Mouse (Mus musculus) thymus, adult 2 months (tissue): ENCODE results near the gene Secisbp2l.

ENCODE experiments used
- CTCF ChIP-seq: fragments of 200-500 bp; IDR thresholded peaks from 2 replicates; pipeline ENCODE4 v1.5.1; 2012; ENCODE audit warnings: mild to moderate bottlenecking, control low read depth, low read length, moderate library complexity, borderline replicate concordance; ENCODE audit not compliant: control insufficient read depth, poor library complexity, insufficient read depth; ENCODE audit errors: extremely low read depth
- POLR2A ChIP-seq: fragments of 200-500 bp; IDR thresholded peaks from 2 replicates; pipeline ENCODE4 v1.6.1; 2012; ENCODE audit warnings: mild to moderate bottlenecking, low read length, control low read depth, moderate library complexity; ENCODE audit not compliant: control insufficient read depth, poor library complexity, insufficient read depth; ENCODE audit errors: extremely low read depth

DNA sequence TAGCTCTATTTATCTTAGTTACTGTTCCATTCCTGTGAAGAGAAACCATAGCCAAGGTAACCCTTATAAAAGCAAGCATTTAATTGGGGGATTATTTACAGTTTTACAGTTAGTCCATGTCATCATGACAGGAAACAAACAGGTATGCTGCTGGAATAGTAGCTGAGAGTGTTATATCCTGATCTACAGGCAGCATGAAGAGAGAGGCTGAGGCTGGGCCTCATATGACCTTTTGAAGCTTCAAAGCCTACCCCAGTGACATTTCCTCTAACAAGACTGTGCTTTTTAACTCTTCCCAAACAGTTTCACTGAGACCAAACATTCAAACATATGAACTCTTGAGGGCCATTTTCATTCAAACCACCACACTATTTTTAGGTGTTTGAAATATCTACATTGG is 15.2 kb upstream of the Secisbp2l start:
- no peak for TF ChIP-seq CTCF
- no peak for TF ChIP-seq POLR2A
